Mouse (Mus musculus): ENCODE data around the gene Crybg1. TPM values are rescaled to one million over a fixed set of nuclear protein-coding genes. Genes with fewer than 3 reads are reported as not detected.

Gene Crybg1
- polyA plus RNA-seq (2012; rRNA removed), result 11.9 and 12.1 TPM in 2 replicates

DNA sequence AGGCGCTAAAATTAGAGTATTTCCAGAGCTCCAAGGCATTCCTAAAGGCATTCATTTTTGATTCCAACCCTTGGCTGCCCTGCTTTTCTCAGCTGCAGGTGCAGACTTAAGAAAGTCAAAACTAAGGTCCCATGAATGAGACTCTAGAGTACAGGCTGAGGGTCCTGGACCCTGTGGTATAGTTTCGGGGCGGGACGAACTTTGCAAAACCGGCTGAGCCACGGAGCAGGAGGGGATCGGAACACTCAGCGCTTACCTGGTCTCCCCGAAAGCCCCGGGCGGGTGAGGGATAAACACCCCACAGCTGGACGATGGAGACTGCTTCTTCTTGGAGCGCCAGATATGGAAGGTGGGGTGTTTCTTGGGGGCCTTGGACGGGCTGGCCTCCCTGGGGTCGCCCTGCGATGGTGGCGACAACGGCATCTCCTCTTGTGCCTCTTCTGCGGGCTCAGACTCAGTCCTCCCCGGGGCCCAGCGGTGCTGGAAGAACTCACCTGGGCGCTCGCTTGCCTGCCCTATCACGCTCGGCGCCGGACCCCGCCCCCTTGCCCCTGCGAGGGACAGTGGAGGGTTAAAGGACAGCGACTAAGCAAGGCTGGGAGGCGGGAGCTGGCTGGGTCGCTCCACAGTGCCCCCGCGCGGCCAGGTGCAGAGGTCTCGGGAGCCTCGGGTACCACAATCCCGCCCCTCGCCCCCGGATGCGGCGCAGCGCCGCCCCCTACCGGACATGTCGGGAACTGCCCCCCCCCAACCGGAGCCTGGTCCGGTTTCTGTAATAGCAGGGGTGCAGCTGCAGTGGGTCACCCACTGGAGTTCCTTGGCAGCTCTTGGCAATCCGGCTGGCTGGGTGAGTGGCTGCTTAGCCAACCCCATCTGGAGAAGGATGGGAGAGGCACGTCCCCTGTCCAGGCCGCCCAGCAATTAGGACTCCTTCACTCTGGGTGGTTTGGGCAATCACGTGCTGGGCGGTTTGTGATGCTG is at the start of gene Crybg1:
Gene Crybg1 (minus strand): TSS at position 517 of the 981 bp plus-strand sequence.

DNA sequence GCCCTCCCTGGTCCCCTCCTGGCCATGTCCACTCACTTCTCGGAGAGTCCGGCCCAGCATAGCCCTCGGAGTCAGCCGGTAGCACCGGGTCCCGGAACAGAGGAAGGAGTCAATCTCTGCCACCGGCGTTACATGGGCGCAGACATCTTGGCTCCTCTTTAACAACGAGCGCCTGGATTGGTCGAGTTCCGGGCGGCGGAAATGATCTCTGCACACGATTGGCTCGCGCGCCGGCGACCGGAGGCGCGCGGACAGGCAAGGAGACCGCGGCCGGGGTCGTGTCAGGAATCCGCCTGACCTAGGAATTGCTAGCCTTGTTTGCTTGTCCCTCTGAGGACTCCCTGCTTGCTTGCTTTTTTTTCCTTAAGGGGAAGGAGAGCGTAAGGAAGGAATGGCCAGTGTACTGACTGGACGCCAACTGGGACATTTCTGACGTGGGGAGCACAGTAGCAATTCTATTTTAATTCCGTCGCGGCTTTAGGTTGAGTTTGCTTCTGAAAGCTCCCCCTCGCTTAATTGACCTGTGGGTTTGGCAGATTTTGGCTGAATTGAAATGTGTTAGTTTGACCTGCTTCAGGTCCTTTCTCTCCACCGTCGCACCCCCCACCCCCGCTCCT is 247.0 kb downstream of the Crybg1 start, which contains the start of the genes Qrsl1 and Rtn4ip1:
Gene Qrsl1 (minus strand): TSS at position 168 of the 617 bp plus-strand sequence.
Gene Rtn4ip1 (plus strand): TSS at position 230 of the 617 bp plus-strand sequence.

Other genes starting within 250 kb of the Crybg1 start
- gene Qrsl1, start 247.1 kb downstream of the Crybg1 start, polyA plus RNA-seq (2012; rRNA removed), result 10.7 and 10.8 TPM in 2 replicates
- 7.1 and 7.6 TPM in 2 replicates for gene Rtn4ip1, start 247.0 kb downstream of the Crybg1 start, polyA plus RNA-seq (2012; rRNA removed)
- gene Atg5, start 119.5 kb upstream of the Crybg1 start, polyA plus RNA-seq (2012; rRNA removed), result 7.0 and 8.0 TPM in 2 replicates